Mouse (Mus musculus) heart, adult 2 months (tissue): ENCODE data around the gene Atn1.

Experiments used
- CTCF ChIP-seq: fragments of 200-600 bp; IDR thresholded peaks from 2 replicates; pipeline ENCODE4 v1.8.1; 2022; ENCODE audit warnings: antibody characterized with exemption, mild to moderate bottlenecking, moderate library complexity
- EP300 ChIP-seq: fragments of 200-500 bp; IDR thresholded peaks from 2 replicates; pipeline ENCODE4 v1.6.1; 2011; ENCODE audit warnings: low read depth, low read length, control low read depth; ENCODE audit not compliant: insufficient read depth
- POLR2A ChIP-seq: fragments of 200-500 bp; IDR thresholded peaks from 2 replicates; pipeline ENCODE4 v1.6.1; 2011; ENCODE audit warnings: mild to moderate bottlenecking, low read depth, low read length, control low read depth; ENCODE audit not compliant: insufficient read depth

GRCm38 (mm10) chr6:124717968-124718367 is 38.4 kb downstream of the Atn1 start:
- TF ChIP-seq CTCF: no peak
- TF ChIP-seq POLR2A: no peak
- no peak for TF ChIP-seq EP300
